Mouse (Mus musculus): ENCODE measurements at regions not wholly inside any gene's neighbourhood (a gene's known extent, or its start where the extent isn't known, plus 50 kb on each side); places are given as distances from the start of the nearest gene placed in this dataset.

GRCm38 (mm10) chr15:3668863-3669262 is 85.6 kb upstream of the Ghr start:
- TF ChIP-seq POLR2AphosphoS2 (IDR thresholded peaks at IDR 0.05; ENCODE audit: insufficient read length, low read depth) (no peak), MYOG (IDR thresholded peaks at IDR 0.05; ENCODE audit: control insufficient read depth in 1 of 3, insufficient read depth in 1 of 3, insufficient read length in 2 of 3, low read depth in 2 of 3) (no peak), POLR2A (IDR thresholded peaks at IDR 0.05; ENCODE audit: insufficient read length, low read depth) (no peak), E2F4 (IDR thresholded peaks at IDR 0.05; ENCODE audit: insufficient read depth) (no peak), MYOD1 (IDR thresholded peaks at IDR 0.05; ENCODE audit: control insufficient read depth in 1 of 3, insufficient read length in 2 of 3, low read depth in 2 of 3) (peak in 1 of 3 experiments; percentile 2), MAX (IDR thresholded peaks at IDR 0.05; ENCODE audit: low read depth) (no peak), REST (IDR thresholded peaks at IDR 0.05; ENCODE audit: insufficient read depth, insufficient read length) (no peak)
